Mouse (Mus musculus) E14TG2a.4 (cell line): ENCODE results near the gene Aldh1l1.

Source experiments
- CTCF ChIP-seq: conservative IDR thresholded peaks from 2 replicates; pipeline ENCODE4 v1.5.1; 2014; ENCODE audit warnings: low read length
- NANOG ChIP-seq: IDR thresholded peaks from 2 replicates; pipeline ENCODE4 v1.6.1; 2014; ENCODE audit warnings: borderline replicate concordance, low read length, mixed read lengths
- POU5F1 ChIP-seq: IDR thresholded peaks from 2 replicates; pipeline ENCODE4 v1.6.1; 2014; ENCODE audit warnings: low read length, borderline replicate concordance

DNA sequence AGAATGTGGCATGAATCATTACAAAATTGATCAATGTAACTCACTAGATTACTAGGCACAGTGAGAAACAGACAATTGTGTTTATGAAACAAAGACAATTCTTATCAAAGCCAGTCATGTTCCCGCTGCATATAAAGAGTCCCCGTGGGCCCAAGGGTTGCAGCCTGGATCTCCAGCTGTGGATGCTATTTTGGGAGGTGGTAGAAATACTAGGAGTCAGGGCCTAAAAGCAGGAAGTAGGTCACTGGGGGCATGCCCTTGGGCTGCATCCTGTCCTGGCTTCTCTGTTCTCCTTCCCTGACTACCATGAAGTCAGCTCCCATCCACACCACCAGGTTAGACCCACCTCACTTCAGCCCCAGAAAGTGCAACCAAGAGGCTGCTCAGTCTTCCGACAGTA lies 10.0 kb downstream of the Aldh1l1 start:
- no peak for TF ChIP-seq CTCF
- TF ChIP-seq POU5F1, result no peak
- TF ChIP-seq NANOG, result no peak
